Mouse (Mus musculus) olfactory bulb, adult 2 months (tissue): ENCODE data around the gene Gm42372.

Source experiments
- CTCF ChIP-seq: fragments of 200-500 bp; IDR thresholded peaks from 2 replicates; pipeline ENCODE4 v1.5.1; 2012; ENCODE audit warnings: low read depth, mild to moderate bottlenecking, low read length, moderate library complexity; ENCODE audit not compliant: insufficient read depth
- POLR2A ChIP-seq: fragments of 200-500 bp; IDR thresholded peaks from 2 replicates; pipeline ENCODE4 v1.6.1; 2012; ENCODE audit warnings: mild to moderate bottlenecking, low read depth, low read length, moderate library complexity; ENCODE audit not compliant: insufficient read depth

- no peak for TF ChIP-seq CTCF
- no peak for TF ChIP-seq POLR2A
Measured at GRCm38 (mm10) chr7:17030239-17030638, 47.4 kb downstream of the Gm42372 start.
